Mouse (Mus musculus): Measurements from ENCODE around the gene Rbfox2.

The Rbfox2 gene

DNA sequence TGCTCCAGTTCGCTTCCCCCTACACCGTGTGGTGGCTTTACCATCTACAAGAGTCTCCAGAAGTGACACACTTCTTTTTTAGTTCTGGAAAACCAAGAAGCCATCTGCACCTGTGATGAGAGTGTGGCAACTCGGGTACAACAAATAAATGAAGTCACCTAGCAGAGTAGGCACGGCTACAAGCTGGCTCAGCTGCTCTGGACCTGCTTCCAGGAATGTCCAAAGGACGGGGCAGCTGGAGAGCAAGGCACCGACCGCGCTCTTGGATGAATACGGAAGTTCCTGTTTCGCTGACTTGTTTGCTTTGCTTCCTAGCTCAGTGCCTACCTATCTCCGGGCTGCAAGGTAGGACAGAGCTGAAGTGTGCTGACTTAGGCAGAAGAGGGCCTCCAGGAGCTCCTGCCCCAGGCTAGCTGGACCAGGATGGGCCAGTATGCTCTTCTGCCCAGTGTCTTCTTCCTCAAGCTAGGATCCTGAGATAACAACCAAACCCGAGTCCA lies 22.9 kb upstream of the Rbfox2 start:
- no peak for DNase-seq

DNA sequence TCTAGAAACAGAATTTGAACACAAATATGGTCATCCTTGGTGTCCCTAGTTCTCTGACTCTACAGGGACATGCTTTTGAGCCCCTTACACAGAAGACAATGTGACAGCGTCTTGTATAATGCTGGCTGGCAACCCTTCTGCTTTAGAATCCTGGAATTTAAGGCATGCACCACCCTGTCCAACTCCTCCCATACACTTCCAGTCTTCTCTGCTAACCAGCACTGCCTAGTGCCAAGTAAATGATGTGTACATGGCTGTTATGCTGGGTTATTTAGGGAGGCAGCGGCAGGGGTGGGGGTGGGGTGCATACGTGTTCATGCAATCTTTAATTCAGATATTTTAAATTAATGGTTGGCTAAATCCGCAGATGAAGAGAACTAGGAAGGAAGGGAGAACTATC lies 19.6 kb upstream of the Rbfox2 start:
- DNase-seq: no peak

DNA sequence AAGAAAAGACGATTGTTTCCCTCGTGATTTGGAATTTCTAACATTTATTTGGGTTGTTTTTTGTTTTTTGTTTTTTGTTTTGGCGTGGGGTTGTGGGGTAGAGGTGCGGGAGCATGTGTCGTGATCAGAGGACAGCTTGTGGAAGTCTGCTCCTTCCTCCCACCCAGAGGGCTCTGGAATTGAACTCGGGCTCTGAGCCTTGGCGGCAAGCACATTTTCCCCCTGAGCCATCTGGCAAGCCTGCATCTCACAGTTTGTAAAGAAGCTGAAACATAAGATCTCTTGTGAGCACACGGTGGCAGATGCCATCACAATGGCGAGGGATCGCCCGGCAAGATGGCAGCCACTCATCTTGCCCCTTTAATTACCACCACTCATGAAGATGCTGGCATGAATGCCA lies 17.6 kb upstream of the Rbfox2 start:
- DNase-seq: no peak

DNA sequence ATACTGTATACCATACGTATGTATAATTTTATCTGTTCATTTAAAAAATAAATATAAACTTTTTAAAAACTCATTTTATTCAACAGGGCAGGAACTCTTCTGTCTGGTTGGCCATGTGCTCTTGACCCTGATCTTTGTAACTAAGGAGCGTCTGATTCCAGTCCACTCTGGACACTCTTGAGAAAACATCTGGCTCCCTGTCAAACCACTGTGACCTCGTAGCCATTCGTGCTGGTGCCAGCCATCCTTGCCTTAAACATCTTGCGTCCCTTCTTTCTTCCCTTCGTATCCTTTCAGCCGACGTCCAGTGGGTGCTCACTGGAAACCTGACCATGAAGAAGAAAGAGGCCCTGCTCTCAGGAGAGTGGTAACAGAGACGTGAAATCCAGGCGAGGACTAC lies 16.4 kb upstream of the Rbfox2 start:
- no peak for DNase-seq

DNA sequence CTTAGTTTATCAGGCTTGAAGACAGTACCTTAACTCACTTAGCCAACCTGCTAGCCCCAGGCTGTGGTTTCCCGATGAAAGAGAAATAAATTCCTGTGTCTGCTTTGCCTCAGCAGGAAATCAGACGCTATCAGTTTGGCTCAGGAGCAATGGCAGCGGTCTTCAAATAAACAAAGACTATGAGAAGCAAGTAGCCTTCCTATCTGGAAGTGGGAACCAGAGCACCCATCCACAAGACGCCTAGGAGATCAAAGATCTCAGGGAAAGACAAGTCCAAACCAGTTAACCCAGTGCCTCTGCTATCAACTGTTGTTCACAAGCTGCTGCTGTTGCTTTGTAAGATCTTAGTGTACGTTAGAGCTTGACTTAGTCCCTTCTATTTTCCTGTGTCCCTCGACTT lies 6.9 kb upstream of the Rbfox2 start:
- DNase-seq: no peak

DNA sequence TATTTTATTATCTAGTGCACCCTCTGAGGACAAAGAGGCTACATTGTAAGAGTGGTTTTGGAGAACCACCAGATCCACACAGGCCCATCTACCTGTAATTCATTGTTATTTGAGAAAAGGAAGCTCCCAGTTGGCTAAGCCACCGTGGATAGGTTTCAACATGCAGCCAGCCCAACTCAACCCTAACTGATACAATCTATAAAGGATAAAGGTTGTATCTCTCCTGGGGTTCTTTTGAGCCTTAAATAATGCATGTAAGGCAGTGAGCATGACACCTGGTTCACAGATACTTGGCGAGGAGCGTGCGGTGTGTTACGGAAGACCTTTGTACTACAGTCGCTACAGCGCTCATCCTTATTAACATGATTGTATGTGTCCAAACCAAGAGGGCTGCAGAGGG lies 6.0 kb upstream of the Rbfox2 start:
- DNase-seq: no peak

DNA sequence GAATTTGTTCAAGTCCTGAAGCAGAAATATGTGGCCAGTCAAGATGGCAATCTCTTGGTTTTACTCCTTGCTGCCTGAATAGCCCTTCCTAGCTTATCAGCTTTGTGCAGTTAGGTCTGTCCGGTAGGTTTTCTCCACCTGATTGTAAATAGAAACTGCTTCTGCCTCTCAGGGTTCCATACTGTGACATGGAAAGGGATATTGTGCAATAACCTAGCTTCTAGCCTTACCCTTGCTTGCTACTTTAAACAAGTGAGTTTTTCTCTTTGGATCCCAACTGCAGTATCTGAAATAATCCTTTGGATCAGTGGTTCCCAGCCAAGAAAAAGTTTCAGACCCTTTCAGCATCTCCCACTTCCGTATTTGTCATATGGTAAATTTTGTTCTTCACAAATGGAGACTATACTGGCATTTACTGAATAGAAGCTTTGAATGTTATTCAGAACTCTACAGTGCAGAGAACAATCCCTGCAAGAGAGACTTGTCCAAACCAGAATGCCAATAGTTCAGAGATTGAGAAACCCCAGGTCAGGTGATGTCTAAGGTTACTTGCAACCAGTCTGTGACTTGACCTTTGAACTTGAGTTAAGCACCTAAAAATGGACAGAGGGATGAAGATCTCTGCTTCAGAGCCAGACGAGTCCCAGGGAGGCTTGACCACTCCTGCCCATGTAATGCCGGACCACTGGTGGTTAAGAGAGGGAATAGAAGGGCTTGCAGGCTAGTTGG lies 1.1 kb upstream of the Rbfox2 start:
- DNase-seq: no peak

DNA sequence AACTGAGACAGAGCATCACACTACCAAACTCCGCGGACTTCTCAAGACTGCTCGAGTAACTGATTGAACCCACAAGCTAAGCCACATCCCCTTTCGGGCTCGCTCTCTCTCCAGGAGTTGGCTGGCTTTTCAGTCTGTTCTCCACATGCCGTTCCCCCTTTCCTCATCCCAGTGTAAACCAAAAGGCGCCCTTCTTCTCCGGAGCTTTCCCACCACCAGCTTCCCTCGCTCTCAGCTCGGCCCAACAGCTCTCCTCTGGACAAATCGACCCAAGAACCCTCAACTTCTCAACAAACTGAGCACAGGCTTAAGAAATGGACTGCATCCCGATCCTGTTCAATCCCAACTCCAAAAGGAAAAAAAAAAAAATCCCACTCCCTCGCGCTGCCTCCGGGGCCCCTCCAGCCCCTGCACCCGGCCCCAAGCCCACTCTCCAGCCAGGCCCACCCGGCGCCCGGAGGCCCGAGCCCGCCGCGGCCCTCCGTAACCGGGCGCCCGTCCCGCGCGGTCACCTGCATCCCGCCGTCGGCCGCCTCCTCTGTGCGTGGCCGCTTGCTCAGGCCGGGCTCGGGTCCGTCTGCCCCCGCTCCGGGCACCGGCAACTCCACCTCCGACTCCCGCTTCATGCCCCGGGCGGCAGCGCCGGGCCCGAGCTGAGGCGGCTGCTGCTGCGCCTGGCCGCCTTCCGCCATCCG lies 805 bp downstream of the Rbfox2 start:
- peak; percentile 96 for DNase-seq

DNA sequence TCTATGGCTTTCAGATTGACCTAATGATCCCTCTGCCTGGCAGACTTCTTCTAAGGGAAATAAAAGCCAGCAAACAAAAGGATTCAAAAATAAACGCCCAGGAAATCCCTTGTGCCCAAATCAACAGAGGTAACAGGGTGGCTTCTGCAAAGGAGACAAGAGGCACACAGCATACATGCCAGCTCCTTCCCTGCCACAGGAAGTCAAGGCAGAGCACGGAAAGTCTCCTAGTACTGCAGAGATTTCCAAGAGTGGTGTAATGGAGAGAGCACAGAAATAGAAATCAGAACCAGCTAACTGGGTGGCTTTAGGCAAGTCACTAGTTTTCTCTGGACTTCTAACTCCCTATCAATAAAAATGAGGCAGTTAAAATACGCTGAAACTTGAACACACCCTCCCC lies 1.8 kb downstream of the Rbfox2 start:
- peak; percentile 91 for DNase-seq

DNA sequence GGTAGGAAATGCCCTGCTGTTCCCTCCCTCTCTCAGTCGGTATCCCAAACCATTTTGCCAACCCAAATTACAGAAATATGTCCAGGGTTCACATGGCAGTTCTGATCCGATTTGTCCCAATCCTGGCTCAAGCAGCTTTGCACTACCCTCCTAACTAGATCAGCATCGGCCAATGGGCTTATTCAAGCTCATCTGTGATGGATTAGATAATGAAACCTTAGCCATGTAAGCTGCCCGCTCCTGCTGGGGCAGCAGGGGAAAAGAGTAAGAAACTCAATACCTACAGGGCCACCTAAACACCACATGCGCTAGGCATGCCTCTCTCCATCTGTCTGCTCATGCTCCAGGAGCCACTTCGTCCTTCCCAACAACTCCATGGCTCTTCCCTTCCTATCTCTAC lies 5.7 kb downstream of the Rbfox2 start:
- DNase-seq: no peak

DNA sequence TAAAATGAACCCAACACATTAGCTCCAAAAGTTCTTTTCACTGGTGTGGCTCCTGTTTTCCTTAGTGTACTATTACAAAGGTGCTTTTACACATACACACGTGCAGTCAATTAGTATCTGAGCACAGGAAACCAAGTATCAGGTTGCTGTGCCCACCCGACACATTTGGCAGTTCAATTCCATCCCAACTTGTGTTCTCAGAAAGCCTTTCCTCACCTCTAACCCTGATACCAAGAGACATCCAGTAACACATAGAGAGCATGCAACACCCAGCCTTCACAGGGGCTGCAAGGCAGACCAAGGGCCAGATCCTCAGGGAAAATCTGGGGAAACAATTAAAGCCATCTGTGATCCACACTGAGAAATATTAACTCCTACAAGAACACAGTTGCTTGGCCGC lies 8.2 kb downstream of the Rbfox2 start:
- no peak for DNase-seq

DNA sequence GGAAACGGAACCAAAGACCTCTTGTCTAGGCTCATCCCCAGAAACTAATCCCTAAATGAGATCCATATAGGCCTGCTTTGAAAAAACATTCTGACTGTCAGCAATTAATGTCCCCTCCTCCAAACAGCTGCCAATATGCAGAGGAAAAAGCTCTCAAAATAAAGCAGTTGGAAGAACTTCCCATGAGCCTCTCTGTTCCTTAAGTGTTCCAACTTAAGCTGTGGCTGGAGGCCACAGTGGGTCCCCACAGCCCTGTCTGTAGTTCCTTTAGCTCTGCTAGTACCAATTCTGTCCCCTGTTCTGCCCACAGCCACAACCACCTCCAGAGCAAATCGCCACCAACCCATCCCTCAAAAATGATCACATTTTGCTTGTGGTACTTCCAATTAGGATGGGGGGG lies 10.2 kb downstream of the Rbfox2 start:
- no peak for DNase-seq

DNA sequence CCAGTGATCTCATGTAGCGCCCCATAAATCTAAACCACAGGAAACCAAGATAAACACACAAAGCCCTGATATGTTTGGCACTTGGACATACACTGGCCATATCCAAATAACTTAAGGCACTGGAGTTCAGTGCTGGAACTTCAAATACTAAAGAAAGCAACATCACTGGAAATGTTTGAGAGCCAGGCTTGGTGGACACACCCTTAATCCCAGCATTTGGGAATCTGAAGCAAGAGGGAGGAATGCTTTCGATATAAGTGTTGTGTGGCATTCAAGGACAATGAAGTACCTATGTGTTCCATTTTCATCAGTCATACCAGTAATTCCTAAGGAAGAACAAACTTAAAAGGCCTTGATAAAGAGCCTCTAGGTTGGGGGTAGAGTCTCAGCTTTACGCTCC lies 13.3 kb downstream of the Rbfox2 start:
- DNase-seq: no peak

DNA sequence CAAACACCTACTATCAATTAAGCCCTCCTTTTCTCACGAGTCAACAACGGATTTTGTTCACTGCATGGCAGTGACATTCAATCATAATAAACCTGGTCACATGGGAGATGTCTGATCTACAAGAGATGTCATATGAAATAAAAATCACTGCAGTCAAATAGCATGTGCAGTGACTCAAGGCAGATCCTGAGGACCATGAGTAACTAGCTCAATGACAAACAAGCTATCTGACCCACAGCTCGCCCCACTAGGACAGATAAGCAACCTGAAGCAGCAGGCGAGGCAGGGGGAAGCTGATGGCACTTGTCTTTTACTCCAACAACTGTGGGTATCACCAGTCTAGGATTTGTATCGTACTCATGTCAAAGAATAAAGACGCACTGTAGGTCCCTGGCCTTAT lies 14.4 kb downstream of the Rbfox2 start:
- DNase-seq: no peak

DNA sequence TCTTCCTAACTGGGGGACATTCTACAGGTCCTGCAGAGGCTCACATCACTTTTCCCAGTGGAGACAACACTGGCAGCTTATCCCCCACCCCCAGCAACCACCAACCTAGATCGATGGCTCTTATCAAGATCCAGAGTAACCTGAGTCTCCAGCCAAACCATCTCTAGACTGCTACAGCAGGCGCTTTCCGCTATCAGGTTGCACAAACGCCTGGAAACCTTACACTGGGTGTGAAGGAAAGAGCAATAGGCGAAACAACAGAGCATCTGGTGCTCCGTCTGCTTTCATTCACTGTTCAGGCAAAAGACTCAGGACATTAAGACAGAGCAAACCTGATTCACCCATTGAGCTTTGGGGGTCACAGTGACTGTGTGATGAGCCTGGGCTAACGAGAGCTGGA lies 15.3 kb downstream of the Rbfox2 start:
- DNase-seq: no peak

DNA sequence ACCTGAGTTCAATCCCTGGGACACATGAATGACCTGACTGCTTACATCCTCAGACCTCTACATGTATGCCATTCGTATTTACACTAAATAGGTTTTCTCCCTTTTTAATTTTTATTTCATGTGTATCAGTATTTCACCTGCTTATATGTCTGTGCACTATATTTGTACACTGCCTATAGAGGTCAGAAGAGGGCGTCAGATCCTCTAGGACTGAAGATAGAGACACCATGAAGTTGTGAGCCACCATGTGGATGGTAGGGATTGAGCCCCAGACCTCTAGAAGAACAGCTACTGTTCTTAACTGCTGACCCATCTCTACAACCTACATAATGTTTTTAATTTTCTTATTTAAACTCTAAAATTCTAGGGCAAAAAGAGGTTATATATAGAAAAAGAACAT lies 16.5 kb downstream of the Rbfox2 start:
- DNase-seq: no peak

DNA sequence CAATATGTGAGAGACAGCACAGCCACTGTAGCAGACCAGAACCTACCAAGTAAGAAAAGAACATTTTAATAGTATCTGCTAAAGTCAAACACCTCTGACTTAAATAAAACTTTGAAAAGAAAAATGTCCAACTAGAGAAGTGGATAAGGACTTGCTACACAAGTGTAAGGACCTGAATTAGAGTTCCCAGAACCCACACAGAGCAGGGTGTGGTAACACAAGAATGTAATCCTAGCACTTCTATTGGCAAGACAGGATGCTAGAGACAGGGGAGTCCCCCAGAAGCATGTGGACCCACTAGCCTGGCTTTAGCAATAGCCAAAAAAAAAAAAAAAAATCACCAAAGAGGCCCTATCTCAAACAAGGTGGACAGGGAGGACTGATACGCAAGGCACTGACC lies 26.7 kb downstream of the Rbfox2 start:
- DNase-seq: no peak

DNA sequence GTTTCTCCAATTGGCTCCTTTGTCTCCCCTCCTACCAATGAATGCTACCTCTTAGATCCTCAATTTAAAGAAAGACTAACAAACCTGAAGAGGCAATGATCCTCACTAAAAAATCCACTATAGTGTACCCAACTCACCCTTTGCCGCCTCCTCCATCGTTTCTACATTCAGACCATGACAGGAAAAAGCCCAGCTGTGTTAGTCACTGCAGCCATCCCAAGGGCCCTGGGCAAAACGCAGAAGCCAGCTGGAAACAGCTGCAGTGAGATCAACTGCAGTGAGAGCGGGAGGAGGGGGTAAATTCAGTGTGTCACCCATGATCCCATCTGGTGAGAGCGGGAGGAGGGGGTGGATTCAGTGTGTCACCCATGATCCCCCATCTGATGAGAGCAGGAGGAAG lies 28.0 kb downstream of the Rbfox2 start:
- peak; percentile 98 for DNase-seq

DNA sequence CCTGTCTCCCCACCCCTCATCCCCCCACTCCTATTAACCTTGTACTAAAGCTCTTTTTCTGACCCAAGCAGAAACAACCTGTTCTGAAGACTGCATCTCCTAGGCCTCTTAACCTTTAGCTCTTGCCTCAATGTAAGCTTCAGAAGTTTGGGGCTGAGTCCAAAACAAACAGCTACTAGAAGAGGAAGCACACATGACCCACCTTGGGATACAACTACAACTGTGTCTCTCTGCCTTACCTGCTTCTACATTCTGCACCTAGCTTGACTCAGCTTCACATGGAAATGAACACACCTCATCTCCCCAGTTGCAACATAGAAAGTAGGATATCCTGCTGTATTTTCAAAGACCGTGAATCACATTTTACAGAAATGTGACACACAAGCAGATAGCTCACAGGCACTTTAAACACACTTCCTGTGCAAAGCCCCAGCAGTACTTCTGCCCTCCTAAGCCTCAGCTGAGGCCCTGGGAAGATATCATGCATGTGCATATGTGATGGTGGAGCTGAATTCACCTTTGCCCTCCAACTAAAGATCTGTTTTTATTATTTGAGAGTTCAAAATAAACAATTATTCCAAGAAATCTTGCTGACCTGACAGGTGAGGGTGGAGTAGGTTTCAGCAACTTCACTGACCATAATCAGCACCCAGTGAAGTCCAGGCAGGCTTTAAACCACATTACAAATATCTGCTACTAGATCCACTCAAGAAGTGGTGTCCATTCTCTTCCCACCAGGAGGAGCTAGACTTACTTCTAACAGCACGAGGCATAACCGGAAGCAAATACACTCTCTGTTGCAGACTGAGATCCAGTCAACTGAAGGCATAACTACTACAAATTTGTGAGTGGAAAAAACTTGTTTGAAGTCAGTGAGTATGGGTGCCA lies 29.7 kb downstream of the Rbfox2 start:
- DNase-seq: no peak

DNA sequence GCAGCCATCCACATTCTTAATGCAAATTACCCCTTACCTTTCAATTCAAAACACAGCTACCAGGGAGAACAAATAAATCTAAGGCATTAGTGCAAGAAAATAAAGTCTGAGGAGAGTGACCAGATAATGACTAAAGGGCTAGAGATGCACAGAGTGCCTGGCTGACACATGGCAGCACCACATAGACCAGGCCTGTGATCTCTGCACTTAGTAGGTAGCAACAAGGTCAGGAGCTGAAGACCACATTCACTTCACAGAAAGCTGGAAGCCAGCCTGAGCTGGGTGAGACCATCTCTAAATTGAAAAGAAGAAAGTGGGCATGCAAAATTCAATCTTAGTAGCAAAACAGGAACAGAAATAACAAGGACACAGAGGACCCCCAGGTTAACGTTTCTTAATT lies 30.5 kb downstream of the Rbfox2 start:
- DNase-seq: peak; percentile 80

DNA sequence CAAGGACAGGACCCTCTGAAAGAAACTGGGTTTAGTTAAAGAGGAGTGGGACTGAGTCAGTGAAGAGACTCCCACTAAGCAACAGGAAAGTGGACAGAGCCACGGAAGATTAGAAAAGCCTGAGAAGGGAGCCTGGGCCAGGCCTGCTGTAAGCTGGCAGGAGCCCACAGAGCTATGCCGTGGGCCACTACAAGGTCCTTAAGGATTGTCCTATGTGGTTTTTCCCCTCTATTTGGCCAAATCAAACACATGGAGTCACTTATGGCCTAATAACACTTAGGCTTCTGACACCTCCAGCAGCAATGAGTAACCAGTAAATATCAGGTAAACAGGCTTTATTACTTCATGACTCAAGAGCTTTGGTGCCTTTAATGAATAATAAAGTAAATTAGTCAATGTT lies 31.2 kb downstream of the Rbfox2 start:
- DNase-seq: no peak

DNA sequence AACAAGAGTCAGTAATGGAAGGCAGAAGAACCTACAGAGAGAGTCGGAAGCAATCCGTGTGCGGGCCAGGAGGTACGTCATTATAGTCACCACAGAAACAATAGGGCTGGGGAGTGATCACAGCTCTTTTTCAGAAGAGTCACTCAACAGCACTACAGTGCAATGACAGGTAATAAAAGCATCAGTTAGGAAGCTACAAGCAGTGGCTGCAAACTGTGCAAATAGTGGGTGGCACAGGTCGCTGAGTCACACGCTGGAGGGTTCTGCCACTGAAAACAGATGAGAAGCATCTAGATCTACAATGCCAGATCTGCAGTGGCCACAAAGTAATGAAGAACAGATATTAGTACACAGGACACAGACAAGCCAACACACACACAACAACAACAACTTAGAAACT lies 32.9 kb downstream of the Rbfox2 start:
- peak; percentile 75 for DNase-seq

DNA sequence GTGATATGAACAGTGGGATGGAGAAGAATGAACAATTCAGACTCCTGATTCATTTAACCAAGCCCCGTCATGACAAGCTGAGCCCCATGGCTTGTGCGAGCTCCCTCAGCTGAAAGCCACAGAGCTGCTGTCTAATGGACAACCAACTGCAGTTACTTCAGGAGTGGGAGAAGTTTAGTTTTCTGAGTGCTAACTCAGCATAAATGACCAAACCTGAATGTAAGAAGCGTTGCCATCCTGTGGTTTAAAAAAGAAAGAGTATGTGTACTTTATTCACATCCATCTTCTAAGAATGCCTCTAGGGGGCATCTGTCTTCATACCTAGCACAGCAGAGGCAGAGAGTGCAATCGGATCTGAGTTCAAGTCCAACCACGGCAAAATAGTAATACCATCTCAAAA lies 35.5 kb downstream of the Rbfox2 start:
- no peak for DNase-seq

DNA sequence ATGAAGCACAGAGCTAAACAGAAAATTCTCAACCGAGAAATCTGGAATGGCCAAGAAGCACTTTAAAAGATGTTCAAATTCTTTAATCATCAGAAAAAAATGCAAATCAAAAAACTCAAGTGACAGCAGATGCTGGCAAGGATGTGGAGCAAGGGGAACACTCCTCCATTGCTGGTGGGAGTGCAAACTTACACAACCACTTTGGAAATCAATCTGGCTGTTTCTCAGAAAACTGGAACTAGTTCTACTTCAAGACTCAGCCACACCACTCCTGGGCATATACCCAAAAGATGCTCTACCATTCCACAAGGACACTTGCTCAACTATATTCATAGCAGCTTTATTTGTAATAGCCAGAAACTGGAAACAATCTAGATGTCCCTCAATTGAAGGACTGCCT lies 37.3 kb downstream of the Rbfox2 start:
- DNase-seq: peak; percentile 89
